Mouse (Mus musculus) layer of hippocampus, adult 18-20 months (tissue): Measurements from ENCODE around the gene 1700013F07Rik. TPM values are rescaled to one million over a fixed set of nuclear protein-coding genes. Genes with fewer than 3 reads are reported as not detected.
A peak's percentile ranks its signal among the peaks of the same experiment; 100 is the strongest.
"Not testable (repeated sequence)": the region's sequence is repeated elsewhere in the genome, so short reads cannot be mapped to it uniquely, and the experiment has no call there.

Source experiments
- DNase-seq, 2 experiments: peaks; one replicate each; pipeline ENCODE4 v3.0.0; 2022; ENCODE audit warnings: low spot score in 2 of 2
- long read RNA-seq: library from polyadenylated mRNA; stranded (forward); transcript quantifications from one replicate; pipeline ENCODE4 v2.0.0, GENCODE M21; 2021
- total RNA-seq, 2 experiments: library from RNA; stranded (reverse); gene quantifications; 2 replicates each; pipeline ENCODE4 v1.2.3; 2021

Gene 1700013F07Rik
- total RNA-seq: 1 to 10 TPM; 3.1 TPM
- long read RNA-seq, partial matches to known transcripts: 0 of 5 reads
- long read RNA-seq, other reads (novel, unspliced or antisense): 3 of 5 reads

DNA sequence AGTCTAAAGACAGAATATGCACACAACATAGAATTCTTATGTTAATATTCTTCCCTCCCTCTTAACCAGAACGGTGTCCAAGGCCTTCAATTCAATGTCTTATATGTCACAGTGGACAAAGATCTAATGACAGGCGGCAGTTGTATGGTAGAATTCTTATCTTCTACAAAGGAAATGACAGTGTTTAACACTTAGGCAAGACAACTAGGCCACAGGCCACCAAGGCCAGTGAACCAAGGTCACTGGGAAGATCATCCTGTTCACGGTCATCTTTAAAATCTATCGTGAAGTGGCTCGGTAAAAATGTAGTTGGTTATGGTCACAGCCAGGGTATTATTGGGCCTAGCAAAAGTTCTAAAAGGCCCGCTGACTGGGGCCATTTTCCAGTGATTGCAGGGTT, at the start of gene 1700013F07Rik:
Gene 1700013F07Rik (plus strand): TSS at position 200 of the 400 bp plus-strand sequence.
- DNase-seq: no peak

DNA sequence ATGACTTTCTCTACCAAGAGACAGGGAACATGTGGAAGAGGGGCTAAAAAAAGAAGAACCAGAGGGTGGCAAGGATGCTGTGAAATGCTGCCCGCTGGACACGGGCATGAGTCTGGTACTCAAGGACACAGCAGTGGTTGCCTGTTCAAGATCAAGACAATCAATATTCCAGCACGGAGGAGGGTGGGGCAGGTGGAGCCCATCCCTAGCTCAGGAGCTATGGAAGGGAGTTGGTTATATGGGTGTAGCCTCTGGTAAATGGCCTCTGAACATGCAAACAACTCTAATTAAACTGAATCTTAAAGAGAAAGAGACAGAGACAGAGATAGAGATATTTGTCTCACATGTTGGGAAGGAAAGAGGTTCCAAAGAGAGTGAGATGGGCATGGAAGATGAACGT, 49.2 kb upstream of the 1700013F07Rik start:
- DNase-seq: no peak

DNA sequence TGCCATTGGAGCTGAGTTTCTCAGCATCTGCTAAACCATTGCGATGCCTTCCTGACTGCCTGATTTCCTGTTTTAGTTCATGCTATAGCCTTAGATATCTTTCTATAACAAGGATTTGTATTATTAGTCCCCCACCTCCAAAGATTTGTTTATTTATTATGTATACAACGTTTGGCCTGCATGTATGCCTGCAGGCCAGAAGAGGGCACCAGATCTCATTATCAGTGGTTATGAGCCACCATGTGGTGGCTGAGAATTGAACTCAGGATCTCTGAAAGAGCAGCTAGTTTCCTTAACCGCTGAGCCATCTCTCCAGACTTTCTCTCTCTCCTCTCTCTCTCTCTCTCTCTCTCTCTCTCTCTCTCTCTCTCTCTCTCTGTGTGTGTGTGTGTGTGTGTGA, 44.0 kb upstream of the 1700013F07Rik start:
- no peak for DNase-seq

DNA sequence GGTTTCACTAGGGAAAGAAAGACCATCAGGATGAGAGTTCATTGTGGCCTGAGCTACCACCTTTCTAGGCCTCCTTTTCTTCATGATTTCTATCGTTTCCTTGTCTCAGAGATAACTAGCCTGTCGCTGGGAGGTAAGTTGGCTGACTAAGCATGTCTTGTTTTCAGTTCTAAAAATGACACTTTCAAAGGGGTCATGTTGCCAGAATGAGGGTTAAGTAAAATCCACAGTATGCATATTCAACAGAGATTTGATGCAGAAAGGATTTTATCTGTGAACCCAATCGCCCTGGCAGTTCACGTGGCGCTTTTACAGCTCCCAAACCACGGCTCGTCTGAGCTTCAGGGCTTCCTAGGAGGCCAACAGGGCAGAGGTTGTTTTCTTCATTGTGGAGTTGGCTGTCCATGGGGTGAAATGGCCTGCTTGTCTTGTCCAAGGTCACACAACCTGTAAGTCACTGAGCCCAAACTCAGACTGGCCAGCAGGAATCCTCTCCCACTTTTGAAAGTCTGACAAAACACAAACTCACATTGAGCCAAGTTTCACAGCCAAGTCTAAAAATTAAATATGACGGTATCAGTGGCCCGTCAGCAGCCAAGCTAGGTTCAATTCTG, 39.0 kb upstream of the 1700013F07Rik start:
- DNase-seq: no peak

DNA sequence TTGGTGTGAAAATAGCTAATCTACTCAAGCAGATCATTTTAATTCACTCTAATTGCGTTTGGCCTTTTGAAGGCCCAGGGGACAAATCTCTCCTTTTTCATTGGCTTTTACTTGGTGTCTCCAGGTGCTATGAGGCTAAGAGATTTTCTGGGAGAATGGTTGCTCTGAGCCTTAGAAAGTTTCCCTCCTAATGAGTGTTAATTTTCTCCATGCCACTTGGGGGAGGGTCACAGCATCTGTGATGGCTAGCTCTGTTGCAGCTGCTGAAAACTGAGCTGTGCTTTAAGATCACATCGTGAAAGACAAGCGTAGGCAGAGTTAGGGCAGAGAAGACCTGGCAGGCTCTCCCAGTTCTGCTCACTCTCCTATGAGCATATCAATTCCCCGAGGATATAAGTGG, 38.5 kb upstream of the 1700013F07Rik start:
- no peak for DNase-seq

DNA sequence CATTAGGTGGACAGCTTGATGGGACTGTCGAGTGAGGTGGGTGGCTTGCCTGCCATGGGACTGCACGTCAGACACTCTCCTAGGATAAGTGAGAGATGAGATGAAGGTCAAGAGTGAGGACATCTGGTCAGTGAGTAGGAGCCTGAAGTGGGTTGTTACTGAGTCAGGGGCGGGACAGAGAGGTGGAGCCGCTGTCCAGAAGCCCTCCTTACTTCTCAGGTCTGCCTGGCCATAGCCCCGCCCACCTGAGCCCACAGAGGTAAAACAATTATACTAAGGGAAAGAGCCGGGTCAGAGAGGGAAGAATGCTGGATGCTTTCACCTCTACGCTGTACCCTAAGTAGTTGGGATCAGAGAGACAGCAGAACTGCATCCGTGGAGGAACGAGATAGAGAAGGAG, 36.3 kb upstream of the 1700013F07Rik start:
- DNase-seq: no peak

DNA sequence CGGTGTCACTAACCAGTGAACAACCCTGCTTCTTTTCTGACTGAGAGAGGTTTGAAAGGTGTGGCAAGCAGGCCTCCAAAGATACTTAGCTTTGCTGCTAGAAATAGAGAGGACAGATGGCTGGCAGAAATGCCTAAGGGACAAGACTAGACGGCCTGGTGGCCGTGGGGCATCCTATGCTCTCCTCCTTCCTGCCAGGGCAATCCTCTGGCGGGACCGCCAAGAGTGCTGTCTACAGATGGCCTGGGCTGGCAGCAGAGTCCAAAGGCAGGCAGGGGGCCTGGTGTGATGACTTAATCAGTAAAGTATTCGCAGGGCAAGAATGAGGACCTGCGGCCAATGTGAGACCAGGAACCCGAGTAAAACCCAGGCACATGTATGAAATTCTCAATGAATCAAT, 34.1 kb upstream of the 1700013F07Rik start:
- DNase-seq: no peak

DNA sequence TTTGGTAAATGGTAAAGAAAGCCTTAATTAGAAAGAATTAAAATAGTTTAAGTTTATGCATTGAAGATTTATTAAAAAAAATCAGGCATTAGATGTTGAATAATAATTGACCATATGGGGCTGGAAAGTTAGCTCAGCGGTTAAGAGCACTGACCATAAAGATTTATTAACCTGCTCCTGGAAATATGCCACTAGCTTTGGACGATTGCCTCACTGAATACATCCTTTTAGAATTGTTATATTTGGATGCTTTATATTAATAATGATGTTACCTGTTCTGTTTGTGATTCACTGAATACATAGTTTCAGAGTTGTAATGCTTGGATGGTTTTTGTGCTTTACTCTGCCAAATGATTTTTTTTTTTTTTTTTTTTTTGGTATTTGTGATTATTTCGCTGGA, 32.5 kb upstream of the 1700013F07Rik start:
- DNase-seq: not testable (repeated sequence)

DNA sequence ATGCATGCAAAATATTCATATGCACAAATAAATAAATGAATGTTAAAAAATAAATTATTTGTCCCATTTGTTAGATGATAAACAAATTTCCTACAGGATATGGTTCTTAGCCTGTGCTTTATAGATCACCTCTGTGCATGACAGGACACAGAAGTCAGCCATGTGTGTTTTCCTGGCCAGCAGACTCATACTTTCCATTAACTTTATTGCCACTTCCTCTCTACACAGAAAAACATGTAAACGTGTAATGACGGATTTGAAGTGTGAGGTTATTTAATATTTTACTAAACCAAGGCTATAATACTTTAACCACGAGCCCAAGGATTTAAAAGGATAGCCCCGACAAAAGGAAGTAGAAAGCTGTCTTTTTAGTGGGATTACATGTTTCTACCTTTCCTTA, 30.0 kb upstream of the 1700013F07Rik start:
- DNase-seq: no peak

DNA sequence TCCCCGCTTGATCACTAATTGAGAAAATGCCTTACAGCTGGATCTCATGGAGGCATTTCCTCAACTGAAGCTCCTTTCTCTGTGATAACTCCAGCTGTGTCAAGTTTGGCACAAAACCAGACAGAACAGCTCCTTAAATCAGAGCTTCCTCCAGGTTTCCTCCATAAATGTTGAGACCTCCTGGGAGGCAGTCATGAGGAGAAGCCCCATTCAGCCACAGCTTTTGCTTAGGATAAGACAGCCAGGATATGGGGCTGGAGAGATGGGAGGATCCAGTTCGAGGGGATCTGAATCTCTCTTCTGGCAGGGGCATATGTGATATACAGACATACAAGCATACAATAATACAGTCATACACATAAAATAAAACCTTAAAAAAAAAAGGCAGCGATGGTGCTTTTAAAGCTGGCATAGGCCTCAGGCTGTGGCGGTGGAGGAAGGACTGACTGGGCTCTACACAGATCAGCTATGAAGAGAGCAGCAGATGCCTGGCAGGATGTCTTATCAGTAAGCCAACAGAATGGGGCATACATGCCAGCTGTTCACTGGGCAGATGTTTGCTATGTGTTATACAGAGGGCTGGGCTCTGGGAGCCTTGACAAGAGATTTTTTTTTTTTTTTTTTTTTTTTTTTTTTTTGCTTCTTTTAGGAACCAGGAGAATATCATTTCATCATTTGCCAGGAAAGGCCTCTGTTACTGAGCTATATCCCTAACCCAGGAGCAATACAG, 25.0 kb upstream of the 1700013F07Rik start:
- no peak for DNase-seq

DNA sequence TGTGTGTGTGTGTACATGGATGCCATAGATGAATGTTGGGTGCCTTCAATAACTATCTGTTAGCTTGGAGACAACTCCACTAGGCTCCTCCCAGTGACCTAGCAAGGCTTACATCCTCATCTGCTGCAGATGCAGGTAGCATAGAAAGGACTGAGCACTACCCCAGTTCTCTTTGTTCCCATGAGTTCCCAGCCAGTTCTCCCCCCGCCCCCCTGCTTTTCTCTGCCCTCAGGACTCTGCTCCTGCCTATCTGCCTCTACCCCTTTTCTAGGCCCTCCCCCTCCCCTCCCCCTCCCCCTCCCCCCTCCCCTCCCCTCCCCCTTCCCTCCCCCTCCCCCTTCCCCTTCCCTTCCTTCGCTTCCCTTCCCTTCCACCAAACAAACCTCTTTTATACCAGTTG, 23.8 kb upstream of the 1700013F07Rik start:
- DNase-seq: no peak

DNA sequence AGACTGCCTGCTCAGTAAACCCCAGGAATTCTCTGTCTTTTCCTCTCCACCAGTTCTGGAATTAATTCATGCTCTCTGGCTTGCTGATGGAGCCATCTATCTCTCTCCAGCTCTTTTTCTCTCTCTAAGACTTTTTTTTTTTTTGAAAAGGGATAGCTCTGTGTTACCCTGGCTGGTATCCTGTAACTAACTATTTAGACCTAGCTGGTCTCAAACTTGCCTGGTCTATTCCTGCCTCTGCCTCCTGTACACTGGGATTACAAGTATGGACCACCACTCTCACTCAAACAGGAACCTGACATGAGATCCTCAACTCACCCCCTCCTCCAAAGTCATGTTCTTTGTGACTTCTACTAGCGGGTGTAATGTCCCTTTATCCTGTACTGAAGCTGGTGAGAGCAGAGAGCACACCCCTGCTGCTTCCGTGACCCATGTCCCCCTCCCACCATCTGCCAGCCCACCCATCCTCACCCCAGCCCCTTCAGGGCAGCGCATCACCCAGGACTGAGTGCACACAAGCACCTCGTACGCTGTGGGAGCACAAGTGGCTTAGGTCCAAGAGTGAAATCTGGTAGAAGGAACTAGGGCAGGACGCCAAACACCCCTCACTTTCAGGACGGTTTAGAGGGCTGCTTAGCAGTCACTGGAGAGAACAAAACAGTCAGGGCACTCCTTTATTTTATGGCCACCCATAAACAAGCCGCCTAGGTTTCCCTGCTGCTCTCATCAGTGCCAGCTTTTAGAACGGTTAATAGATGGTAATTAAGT, 23.1 kb upstream of the 1700013F07Rik start:
- DNase-seq: peak; percentile 50 to 78

DNA sequence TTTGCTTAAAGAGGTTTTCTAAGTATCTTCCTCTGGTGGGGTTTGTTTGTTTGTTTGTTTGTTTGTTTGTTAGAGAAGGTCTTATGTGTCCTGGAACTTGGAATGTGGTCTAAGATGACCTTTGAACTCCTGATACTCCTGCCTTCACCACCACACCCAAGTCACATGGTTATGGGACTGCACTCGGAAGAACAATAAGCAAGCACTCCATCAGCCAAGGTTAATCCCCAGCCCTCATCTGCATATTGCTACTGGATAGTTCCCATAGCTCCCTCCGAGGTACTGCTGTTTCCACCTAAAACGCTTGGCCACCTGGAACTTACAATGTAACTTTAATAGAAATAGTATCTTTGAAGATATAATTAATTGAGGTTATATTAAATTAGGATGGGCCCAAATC, 20.5 kb upstream of the 1700013F07Rik start:
- no peak for DNase-seq

DNA sequence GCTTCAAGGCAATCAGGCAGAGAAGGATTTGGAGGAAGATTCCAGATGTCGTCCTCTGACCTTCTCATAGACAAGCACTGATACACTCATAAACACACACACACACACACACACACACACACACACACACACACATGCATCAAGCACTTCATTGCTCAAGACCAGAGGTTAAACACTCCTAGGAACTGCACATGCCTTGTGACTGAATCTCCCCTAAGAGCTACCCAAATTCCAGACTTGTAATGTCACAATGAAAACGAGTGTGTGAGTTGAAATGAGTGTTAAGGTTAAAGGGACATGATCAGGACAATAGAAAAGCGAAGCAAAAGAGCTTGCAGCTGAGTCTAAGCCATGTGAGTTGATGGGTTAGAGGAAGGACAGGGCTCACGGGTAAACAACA, 15.7 kb upstream of the 1700013F07Rik start:
- no peak for DNase-seq

DNA sequence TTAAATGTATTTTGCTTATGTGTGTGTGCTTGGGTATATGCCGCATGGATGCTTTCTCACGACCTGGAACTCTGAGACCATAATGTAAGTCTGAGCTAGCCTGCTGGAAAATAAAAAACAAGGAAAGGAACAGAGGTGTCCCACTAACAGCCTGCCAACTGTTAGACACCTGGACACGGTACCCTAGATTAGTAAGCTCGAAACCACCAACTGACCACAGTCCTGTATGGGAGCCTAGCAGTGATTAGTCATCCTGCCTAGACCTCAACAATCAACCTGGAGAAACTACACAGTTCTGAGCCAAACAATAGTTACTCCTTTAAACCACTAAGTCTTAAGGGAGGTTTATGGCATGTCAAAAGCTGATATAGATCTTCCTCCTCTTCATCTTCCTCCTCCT, 10.5 kb upstream of the 1700013F07Rik start:
- no peak for DNase-seq

DNA sequence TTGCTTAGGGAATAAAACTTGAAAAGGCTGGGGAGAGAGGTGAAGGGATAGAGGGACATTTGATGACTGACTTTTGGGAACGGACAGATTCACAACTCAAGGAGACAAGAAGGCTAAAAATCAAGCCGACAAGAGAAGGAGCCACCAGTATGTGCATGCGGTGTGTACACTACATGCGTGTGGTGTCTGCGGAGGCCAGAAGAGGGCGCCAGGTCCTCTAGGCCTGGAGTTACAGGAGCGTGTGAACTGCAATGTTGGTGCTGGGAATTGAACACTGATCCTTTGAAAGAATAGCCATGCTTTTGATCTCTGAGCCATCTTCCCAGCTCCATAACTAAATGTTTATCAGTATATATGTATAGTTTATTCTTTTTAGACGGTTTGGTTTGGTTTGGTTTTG, 5.5 kb upstream of the 1700013F07Rik start:
- no peak for DNase-seq

DNA sequence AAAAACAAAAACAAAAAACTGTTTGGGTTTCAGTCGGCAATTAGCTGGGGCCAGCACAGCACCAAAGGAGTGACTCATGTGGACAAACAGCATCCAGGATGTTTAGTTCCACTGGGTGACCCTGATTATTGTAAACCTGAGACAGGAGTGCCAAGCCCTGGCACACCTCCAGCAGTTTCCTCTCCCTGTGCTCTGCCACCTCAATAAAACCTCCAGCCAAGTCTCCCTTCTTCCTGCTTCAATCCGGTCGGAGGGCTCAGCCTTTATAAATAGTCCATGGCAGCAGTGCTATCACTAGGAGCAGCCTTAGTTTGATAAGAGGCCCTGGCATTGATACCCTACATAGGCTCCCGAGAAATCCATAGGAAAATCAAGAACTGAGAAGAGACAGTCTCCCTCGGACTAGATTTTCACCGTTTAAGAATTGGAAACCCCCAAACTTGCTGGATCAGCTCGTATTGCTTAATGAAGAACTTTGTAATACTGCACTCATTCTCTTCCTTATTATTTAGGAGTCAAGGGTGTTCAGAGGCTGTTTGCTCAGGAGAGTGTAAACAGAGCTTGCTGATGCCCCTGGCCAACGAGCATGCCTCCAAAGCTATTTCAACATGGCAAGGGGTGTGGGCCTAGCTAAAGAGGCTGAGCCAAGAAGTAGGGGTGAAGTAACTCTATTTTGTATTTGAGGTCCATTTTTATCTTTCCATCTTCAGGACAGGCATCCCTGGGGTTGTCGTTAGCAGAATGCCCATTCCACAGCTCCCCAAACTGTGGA, 650 bp upstream of the 1700013F07Rik start:
- DNase-seq: no peak

DNA sequence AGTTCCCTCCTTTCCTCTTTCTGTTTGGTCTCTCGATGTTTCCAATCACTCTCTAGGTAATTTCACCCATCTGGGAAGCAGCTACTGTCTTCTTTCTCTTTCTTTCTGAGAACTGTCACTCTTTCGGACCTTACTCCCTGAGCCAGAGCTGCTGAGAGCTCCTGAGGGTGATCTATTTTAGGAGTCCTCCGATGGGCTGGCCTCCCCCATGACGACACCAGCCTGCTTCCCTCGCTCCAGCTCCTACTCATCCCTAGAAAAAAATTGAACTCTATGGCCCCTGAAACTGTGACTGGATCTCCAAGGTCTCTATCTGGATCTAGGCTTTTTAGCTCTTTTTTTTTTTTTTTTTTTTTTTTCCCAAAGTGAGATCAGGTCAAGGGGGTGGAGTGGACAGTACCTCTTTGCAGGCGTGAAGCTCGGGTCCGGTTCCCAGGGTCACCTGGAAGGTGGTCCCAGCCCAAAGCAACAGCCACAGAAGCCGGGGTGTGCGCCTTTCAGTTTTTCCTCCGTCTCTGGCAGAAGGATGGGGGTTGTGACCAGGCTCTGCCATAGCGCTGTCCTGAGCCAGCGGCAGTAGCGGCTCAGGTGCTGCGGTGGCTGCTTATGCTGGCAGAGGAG, 2.1 kb downstream of the 1700013F07Rik start:
- DNase-seq: no peak

DNA sequence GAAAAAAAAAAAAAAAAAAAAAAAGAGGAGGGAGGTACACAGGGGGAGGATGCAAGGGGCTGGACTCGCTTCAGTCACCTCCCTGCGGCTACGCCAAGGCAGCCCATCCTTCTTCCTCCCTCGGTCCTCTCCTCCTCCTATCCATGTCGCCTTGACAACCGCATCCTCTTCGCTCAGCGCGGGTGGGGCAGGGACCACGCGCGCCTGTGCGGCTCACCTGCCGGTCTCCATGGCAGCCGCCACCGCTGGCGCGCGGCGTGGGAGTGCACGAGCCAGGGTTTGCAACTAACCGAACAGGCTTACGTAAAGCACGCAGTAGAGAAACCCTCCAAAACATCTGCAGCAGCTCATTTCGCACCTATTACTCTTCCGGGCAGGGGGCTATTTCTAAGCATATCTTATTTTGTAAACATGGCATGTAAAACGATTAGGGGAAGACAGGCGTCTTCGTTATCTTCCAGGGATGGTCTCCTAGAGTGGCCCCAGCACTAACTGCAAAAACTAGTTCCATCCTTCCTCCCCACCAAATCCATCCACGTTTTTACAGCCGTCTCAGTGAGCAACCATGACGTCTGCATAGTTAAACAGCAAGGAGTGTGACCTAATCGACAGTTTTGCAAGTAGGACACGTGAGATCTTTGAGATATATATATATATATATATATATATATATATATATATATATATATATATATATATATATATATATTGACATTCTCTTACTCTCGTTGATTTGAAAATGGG, 2.7 kb downstream of the 1700013F07Rik start, which contains the start of gene 5330417C22Rik:
Gene 5330417C22Rik (minus strand): TSS at position 20 of the 744 bp plus-strand sequence.
- DNase-seq: peak; percentile 90 to 91

DNA sequence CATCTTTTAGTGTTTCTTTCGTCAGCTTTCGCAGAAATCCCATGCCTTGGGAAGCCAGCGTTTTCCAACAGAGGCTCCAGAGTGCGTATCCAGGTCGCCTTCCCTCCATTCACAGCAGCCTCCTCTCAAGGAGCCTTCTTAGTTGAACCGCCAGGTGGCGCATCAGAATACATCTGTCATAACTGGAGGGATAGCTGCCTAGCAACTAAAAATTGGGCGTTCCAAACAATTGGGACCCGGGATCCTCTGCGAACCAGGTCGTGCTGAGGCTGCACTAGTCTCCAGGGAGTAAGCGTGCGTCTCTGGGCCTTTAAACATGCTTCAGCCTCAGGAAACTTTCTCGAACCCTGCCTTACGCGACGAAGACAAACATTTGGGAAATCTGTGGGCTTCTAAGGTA, 3.4 kb downstream of the 1700013F07Rik start:
- peak; percentile 85 to 93 for DNase-seq
